ENCODE assay signal across 8 mouse cellular contexts in the genomic region with DNA sequence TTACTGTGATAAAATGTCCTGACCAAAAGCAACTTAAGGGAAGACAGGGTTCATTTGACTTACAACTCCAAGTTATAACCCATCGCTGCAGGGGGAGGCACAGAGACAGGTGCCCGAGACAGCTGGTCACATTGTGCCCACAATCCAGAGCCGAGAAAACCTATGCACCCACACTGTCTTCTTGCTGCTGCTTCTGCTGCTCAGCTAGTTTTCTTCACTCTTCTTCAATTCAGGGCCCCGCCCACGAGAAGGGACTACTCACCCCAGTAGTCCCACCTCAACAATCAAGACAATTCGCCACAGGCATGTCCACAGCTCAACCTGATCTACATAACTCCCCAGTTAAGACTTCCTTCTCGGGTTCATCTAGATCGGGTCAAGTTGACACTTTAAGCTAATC. TPM values are rescaled to one million over a fixed set of nuclear protein-coding genes. Genes with fewer than 3 reads are reported as not detected.
DNase-seq lines count a peak whose midpoint lies in the region; ATAC-seq and TF ChIP-seq lines count a peak whose summit lies in the region.

A gene (minus strand): TSS at position 214 of the 400 bp plus-strand sequence.

- no peak for ATAC-seq in kidney, embryonic 15.5 days (replicated peaks; ENCODE audit: low FRiP score)
- no peak for ATAC-seq in hindbrain, embryonic 14.5 days (ENCODE audit: low FRiP score)
- ATAC-seq in cerebellum, adult (ENCODE audit: insufficient number of reproducible peaks, low FRiP score, low TSS enrichment), result no peak

- H3K79me2 ChIP-seq in macrophage (ENCODE audit: inconsistent target), result 0 out of 2 replicates have a peak, but pooled peaks cover 10% of the 10 kb centered on the region

- H3K9me3 ChIP-seq in kidney, embryonic 15.5 days (replicated peaks), result no peaks in the 10 kb centered on the region
- no peaks in the 10 kb centered on the region for H3K9me3 ChIP-seq in hindbrain, embryonic 14.5 days (ENCODE audit: control insufficient read depth, low read length)

- H3K4me3 ChIP-seq in kidney, embryonic 15.5 days (replicated peaks), result no peak within 1 kb of the TSS
- peak within 1 kb of the TSS; percentile 8; the same call in 1 of the 2 replicates for H3K4me3 ChIP-seq in bone marrow macrophage, adult 2 months (ENCODE audit: insufficient read depth, low read length)
- no peak within 1 kb of the TSS for H3K4me3 ChIP-seq in hindbrain, embryonic 14.5 days (replicated peaks; ENCODE audit: low read length)
- H3K4me3 ChIP-seq in macrophage (ENCODE audit: inconsistent target), result no peak within 1 kb of the TSS

- no peak within 1 kb of the TSS for H3K9ac ChIP-seq in kidney, embryonic 15.5 days
- H3K9ac ChIP-seq in hindbrain, embryonic 14.5 days, result no peak within 1 kb of the TSS

- H3K36me3 ChIP-seq in kidney, embryonic 15.5 days, result no peaks in the 10 kb centered on the region
- no peaks in the 10 kb centered on the region for H3K36me3 ChIP-seq in hindbrain, embryonic 14.5 days (replicated peaks; ENCODE audit: control insufficient read depth, insufficient read depth)
- H3K36me3 ChIP-seq in macrophage (ENCODE audit: inconsistent target), result no peaks in the 10 kb centered on the region

- H3K27me3 ChIP-seq in kidney, embryonic 15.5 days, result no peaks in the 10 kb centered on the region
- no peaks in the 10 kb centered on the region for H3K27me3 ChIP-seq in hindbrain, embryonic 14.5 days (ENCODE audit: control insufficient read depth, insufficient read depth, low read length)

- 0 out of 2 replicates have a peak within 1 kb of the TSS, but pooled peaks have one; percentile 27 for H3K27ac ChIP-seq in kidney, embryonic 15.5 days
- H3K27ac ChIP-seq in bone marrow macrophage, adult 2 months (ENCODE audit: insufficient read depth, low read depth, low read length), result peak within 1 kb of the TSS; percentile 93
- H3K27ac ChIP-seq in hindbrain, embryonic 14.5 days, result no peak within 1 kb of the TSS
- peak within 1 kb of the TSS; percentile 99 for H3K27ac ChIP-seq in macrophage

- peaks cover 10% of the 10 kb centered on the region; the same call in 1 of the 2 replicates for H3K4me1 ChIP-seq in kidney, embryonic 15.5 days
- H3K4me1 ChIP-seq in bone marrow macrophage, adult 2 months (ENCODE audit: control insufficient read depth, insufficient read depth, low read length), result peaks cover 85% of the 10 kb centered on the region
- no peaks in the 10 kb centered on the region; the same call in 1 of the 2 replicates for H3K4me1 ChIP-seq in hindbrain, embryonic 14.5 days (replicated peaks; ENCODE audit: control insufficient read depth, insufficient read depth, low read length)

- TF ChIP-seq POLR2A in bone marrow macrophage, adult 2 months (IDR thresholded peaks at IDR 0.05; ENCODE audit: borderline replicate concordance, low read depth, low read length), result no peak

- H3K4me2 ChIP-seq in kidney, embryonic 15.5 days, result no peak within 1 kb of the TSS
- no peak within 1 kb of the TSS for H3K4me2 ChIP-seq in hindbrain, embryonic 14.5 days (replicated peaks)

- WGBS in kidney, embryonic 15.5 days, result 87% methylated on average over 8 of the region's 8 CpGs
- 93% methylated on average over 8 of the region's 8 CpGs for WGBS in hindbrain, embryonic 14.5 days
- WGBS in macrophage (ENCODE audit: missing documents), result 85% methylated on average over 8 of the region's 8 CpGs

- no peak for TF ChIP-seq CTCF in bone marrow macrophage, adult 2 months (IDR thresholded peaks at IDR 0.05; ENCODE audit: low read depth, low read length)

- DNase-seq in kidney, adult 8-10 months, result no peak
- no peak for DNase-seq in hindbrain, embryonic 14.5 days (ENCODE audit: low spot score)
- no peak for DNase-seq in embryo, embryonic 9.5 days (ENCODE audit: extremely low spot score)
- no peak for DNase-seq in thymus, postnatal 36 days

RNA-seq across cellular contexts. Expression of the gene that starts here (rescaled TPM):
- polyA plus RNA-seq in kidney, embryonic 15.5 days (2015; fragmentation: Nextera tagmentation; extraction: Ambion mirVana), result 34.5 and 35.9 TPM in 2 replicates
- polyA plus RNA-seq in bone marrow macrophage, adult 2 months (2012; ENCODE audit: insufficient read depth, insufficient read length, missing spikeins), result 302 TPM in 2 replicates
- 103 TPM in 2 replicates for polyA plus RNA-seq in hindbrain, embryonic 14.5 days (2014; fragmentation: Nextera tagmentation; extraction: Ambion mirVana)
- 100 to 1,000 TPM; 298 to 910 (median 469) TPM for total RNA-seq in macrophage (2018; cell fraction: chromatin; rRNA removed)
- total RNA-seq in macrophage (2018; cell fraction: cytosol; rRNA removed), result 100 to 1,000 TPM in 15 of 26 experiments, 10 to 100 TPM in 11; 81.2 to 152 (median 112) TPM
- 1,000 to 10,000 TPM in 1 of 26 experiments, 100 to 1,000 TPM in 25; 194 to 1,029 (median 383) TPM for total RNA-seq in macrophage (2018; cell fraction: nucleus; rRNA removed)
- 107 to 216 TPM (median 113 TPM) in 3 replicates for polyA plus RNA-seq in macrophage (2018)
